Mouse (Mus musculus) midbrain, embryonic 13.5 days (tissue): ENCODE results near the gene Cblc. TPM values are rescaled to one million over a fixed set of nuclear protein-coding genes. Genes with fewer than 3 reads are reported as not detected.
A peak's percentile ranks its signal among the peaks of the same experiment; 100 is the strongest.

Experiments
- ATAC-seq: fragments of 200-750 bp; cut with Nextera tagmentation; 2 replicates; pipeline ENCODE4 v1.8.0; 2017; ENCODE audit warnings: mild to moderate bottlenecking, moderate TSS enrichment, moderate library complexity
- H3K27ac ChIP-seq: fragments of 300-500 bp; sonication (generic); 2 replicates; pipeline ENCODE4 v1.5.1; 2015; ENCODE audit warnings: inconsistent platforms, mild to moderate bottlenecking, moderate library complexity
- H3K27me3 ChIP-seq: fragments of 300-500 bp; sonication (generic); 2 replicates; pipeline ENCODE4 v1.6.1; 2015; ENCODE audit warnings: mild to moderate bottlenecking, inconsistent platforms
- H3K36me3 ChIP-seq: fragments of 300-500 bp; sonication (generic); 2 replicates; pipeline ENCODE4 v1.6.1; 2015; ENCODE audit warnings: mild to moderate bottlenecking, inconsistent platforms
- H3K4me1 ChIP-seq: fragments of 300-500 bp; sonication (generic); replicated peaks from 2 replicates; pipeline ENCODE4 v1.6.1; 2015; ENCODE audit warnings: inconsistent platforms
- H3K4me2 ChIP-seq: fragments of 300-500 bp; sonication (generic); replicated peaks from 2 replicates; pipeline ENCODE4 v1.6.1; 2015; ENCODE audit warnings: moderate library complexity, mild to moderate bottlenecking, inconsistent platforms
- H3K4me3 ChIP-seq: fragments of 300-500 bp; sonication (generic); replicated peaks from 2 replicates; pipeline ENCODE4 v1.5.1; 2015; ENCODE audit warnings: mild to moderate bottlenecking, inconsistent platforms
- H3K9ac ChIP-seq: fragments of 300-500 bp; sonication (generic); replicated peaks from 2 replicates; pipeline ENCODE4 v1.6.1; 2015; ENCODE audit warnings: mild to moderate bottlenecking, inconsistent platforms
- H3K9me3 ChIP-seq: fragments of 300-500 bp; sonication (generic); 2 replicates; pipeline ENCODE4 v1.6.1; 2016; ENCODE audit warnings: mild to moderate bottlenecking, inconsistent platforms
- WGBS: fragments of 180-500 bp; shearing (Covaris S2); methylation state at CpG from one replicate; pipeline ENCODE4 v1.1.7; 2015; 5-methylcytosine and 5-hydroxymethylcytosine counted together
- polyA plus RNA-seq: library from polyadenylated mRNA; unstranded; fragments of >200 nt; fragmentation: Nextera tagmentation; extraction: Ambion mirVana; gene quantifications from 2 replicates; pipeline ENCODE4 v1.2.1, GENCODE M21; 2015

Cblc gene
- polyA plus RNA-seq, 1 experiment from 2014 or later: 0.32 TPM

DNA sequence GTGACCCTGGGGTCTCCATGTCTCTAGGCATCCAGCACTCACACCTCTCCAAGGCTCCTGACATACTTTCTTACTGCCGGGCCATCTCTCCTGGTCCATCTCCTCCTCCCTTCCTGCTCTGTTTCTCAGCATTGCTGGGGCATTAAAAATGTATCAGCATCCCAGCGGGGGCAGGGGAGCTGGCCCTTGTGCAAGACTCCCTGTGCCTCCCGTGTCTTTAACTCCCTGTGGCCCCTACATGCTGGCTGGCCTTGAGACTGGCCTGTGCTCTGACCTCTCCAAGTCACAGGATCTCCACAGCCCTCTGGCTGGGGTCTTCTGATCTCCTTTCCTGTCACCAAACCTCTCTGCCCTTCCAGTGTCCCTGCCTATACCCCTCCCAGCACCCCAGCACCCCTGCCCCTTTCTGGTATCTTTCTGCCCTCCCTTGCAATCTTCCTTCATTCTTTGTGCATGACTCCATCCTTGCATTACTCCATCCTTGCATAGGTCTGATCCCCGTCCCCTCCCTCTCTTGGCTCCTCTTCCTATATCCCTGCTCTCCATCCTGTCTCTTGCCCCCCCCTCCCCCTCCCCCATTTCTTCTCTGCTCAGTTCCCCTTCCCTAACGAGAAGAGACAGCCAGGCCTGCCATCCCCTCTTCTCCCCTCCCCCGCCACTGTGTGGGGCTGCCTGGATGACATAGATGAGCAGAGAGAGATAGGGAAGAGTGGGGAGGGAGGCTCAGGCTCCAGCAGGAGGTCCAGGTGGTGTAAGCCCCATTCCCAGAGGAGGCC, 50.0 kb downstream of the Cblc start:
- peak overlapping the region; percentile 91 for H3K4me2 ChIP-seq
- H3K4me1 ChIP-seq: peaks cover 52% of the 10 kb centered on the region
- H3K27ac ChIP-seq: no peak overlapping the region
- H3K9ac ChIP-seq: peak overlapping the region; percentile 93; the same call in 1 of the 2 replicates
- ATAC-seq: no peak
- H3K9me3 ChIP-seq: no peaks in the 10 kb centered on the region
- WGBS: 24% methylated on average over 6 of the region's 6 CpGs
- no peaks in the 10 kb centered on the region for H3K27me3 ChIP-seq
- H3K4me3 ChIP-seq: no peak overlapping the region
- H3K36me3 ChIP-seq: peaks cover 16% of the 10 kb centered on the region

DNA sequence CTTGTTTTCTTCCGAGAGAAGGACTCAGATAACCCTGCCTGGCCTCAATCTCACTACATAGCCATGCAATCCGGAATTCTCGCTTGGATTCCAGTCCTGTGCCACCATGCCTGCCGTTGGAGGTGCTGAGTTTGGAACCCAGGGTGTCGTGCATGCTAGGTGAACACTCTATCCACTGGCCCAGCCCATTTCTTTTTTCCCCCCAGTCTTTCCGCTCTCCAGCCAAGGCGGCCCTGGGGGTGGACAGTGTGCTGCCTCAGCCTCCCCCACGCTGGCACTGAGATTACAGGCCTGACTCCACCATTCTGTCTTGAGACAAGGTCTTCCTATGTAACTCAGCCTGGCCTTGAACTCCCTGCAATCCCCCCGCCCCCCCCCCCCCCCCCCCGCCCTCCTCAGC, 50.6 kb downstream of the Cblc start:
- H3K27ac ChIP-seq: no peak overlapping the region
- ATAC-seq: no peak
- no peak overlapping the region for H3K9ac ChIP-seq
- peaks cover 16% of the 10 kb centered on the region for H3K36me3 ChIP-seq
- no peaks in the 10 kb centered on the region for H3K27me3 ChIP-seq
- H3K9me3 ChIP-seq: no peaks in the 10 kb centered on the region
- H3K4me1 ChIP-seq: peaks cover 55% of the 10 kb centered on the region
- no peak overlapping the region for H3K4me3 ChIP-seq
- no peak overlapping the region for H3K4me2 ChIP-seq
- 87% methylated on average over 9 of the region's 10 CpGs for WGBS

DNA sequence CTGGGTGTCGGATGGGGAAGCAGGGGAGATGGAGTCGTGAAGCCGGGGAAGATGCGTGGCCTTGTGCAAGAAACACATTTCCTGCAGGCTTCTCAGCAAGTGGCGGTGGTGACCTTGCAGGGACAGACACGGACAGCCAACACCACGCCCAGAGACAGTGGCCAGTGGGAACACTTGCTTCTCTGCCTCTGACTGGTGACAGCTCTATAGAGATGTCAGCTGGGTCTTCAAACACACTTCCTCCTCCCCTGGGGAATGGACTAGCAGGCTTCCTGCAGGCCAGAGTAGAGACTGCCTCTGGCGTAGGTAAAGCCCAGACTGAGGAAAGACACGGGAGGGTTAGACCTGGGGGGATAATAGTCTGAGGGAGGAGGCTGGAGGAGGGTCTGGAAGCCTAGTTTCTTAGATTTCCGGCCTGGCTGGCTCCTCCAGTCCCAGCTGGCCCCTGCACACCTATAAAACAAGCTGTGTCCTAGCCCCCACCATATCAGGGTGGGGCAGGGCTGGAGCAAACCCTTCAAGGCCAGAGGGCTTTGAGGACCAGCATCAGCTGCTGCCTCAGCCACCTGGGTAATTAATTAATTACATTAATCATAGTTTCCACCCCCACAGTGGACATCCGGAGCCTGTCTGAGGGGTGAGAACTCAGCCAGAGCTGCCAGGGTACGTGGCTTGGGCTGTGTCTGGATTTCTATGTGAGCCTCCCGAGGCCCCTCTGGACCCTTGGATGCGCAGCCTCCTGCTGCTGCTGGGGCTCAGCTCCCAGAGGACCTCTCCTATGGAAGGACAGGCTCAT, 51.8 kb downstream of the Cblc start:
- ATAC-seq: no peak
- H3K9ac ChIP-seq: peak overlapping the region; percentile 37; the same call in 1 of the 2 replicates
- no peak overlapping the region for H3K4me2 ChIP-seq
- peaks cover 23% of the 10 kb centered on the region for H3K36me3 ChIP-seq
- H3K27ac ChIP-seq: no peak overlapping the region
- H3K4me3 ChIP-seq: no peak overlapping the region
- no peaks in the 10 kb centered on the region for H3K9me3 ChIP-seq
- no peaks in the 10 kb centered on the region for H3K27me3 ChIP-seq
- WGBS: 74% methylated on average over 14 of the region's 14 CpGs
- H3K4me1 ChIP-seq: peaks cover 48% of the 10 kb centered on the region

DNA sequence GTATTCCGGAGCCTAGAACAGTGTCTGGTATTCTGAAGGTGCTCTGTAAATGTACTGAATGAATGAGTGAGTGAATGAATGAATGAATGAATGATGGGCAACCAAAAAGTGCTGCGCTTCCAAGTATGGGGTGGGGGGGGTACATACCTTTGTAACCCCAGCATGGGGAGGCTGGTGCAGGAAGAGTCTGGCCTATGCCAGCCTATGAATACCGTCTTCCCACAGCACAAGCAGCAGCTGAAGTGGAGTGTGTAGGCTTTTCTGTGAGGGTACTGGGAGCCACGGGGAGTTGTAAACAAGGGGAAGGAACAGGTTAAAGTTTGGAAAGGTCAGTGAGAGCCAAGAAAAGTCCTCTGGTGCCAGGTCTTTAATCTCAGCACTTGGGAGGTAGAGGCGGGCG, 52.8 kb downstream of the Cblc start:
- Histone ChIP-seq H3K27ac (no peak overlapping the region), H3K9me3 (no peaks in the 10 kb centered on the region), H3K9ac (no peak overlapping the region), H3K4me2 (no peak overlapping the region), H3K4me3 (no peak overlapping the region), H3K27me3 (no peaks in the 10 kb centered on the region), H3K36me3 (peaks cover 23% of the 10 kb centered on the region), H3K4me1 (peaks cover 45% of the 10 kb centered on the region)
- ATAC-seq: no peak
- 93% methylated on average over 6 of the region's 6 CpGs for WGBS

DNA sequence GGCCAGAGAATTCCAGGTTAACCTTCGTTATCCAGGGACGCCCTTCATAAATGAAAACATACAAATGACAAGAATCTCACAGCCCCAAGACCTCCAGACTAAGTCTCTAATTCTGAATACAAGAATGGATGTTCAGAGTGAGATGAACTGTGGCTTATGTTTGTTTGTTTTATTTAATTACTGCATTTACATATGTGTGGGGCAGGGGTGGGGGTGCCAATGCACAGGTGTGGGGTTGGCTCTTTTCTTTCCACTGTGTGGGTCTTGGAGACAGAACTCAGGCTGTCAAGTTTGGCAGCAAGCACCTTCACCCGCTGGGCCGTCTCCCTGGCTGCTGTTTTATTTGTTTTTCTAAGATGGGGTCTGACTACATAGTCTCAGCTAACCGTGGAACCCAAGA, 54.1 kb downstream of the Cblc start:
- no peaks in the 10 kb centered on the region for H3K27me3 ChIP-seq
- H3K9ac ChIP-seq: no peak overlapping the region
- H3K4me1 ChIP-seq: peaks cover 32% of the 10 kb centered on the region
- ATAC-seq: no peak
- H3K36me3 ChIP-seq: peaks cover 32% of the 10 kb centered on the region
- 53% methylated on average over 5 of the region's 5 CpGs for WGBS
- no peaks in the 10 kb centered on the region for H3K9me3 ChIP-seq
- H3K4me3 ChIP-seq: no peak overlapping the region
- no peak overlapping the region for H3K4me2 ChIP-seq
- H3K27ac ChIP-seq: no peak overlapping the region

DNA sequence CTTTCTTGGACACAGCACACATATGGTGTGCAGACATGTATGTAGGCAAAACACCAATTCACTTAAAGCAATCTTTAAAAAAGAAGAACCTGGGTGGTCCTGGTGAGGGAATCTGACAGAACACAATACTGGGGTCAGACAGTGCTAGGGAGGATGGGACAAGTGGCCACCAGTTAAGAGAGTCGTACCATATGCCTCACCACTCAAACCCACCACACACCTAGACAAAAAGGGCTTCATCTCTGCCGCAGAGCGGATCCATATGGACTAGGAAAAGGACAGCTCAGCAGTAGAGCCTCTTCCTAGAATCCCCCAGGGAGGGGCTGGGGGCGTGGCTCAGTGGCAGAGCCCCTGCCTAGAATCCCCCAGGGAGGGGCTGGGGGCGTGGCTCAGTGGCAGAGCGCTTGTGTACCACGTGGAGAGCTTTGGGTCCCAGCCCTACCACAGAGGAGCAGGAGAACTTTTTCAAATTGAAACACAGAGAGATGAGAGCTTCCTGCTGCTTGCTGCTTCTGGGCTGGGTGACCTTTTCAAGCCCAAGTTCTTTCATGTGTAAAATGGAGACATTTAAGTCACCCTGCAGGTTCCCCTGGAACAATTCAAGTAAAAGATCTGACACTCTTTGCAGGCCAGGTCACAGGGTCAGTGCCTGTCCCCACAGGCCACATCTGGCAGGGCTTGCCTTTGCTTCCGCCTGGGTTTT, 55.1 kb downstream of the Cblc start:
- Histone ChIP-seq H3K36me3 (peaks cover 42% of the 10 kb centered on the region), H3K4me1 (peaks cover 22% of the 10 kb centered on the region), H3K9ac (no peak overlapping the region), H3K27me3 (no peaks in the 10 kb centered on the region), H3K4me3 (no peak overlapping the region), H3K4me2 (no peak overlapping the region), H3K27ac (peak overlapping the region; percentile 12; the same call in 1 of the 2 replicates), H3K9me3 (no peaks in the 10 kb centered on the region)
- ATAC-seq: no peak
- WGBS: 12% methylated on average over 8 of the region's 8 CpGs

DNA sequence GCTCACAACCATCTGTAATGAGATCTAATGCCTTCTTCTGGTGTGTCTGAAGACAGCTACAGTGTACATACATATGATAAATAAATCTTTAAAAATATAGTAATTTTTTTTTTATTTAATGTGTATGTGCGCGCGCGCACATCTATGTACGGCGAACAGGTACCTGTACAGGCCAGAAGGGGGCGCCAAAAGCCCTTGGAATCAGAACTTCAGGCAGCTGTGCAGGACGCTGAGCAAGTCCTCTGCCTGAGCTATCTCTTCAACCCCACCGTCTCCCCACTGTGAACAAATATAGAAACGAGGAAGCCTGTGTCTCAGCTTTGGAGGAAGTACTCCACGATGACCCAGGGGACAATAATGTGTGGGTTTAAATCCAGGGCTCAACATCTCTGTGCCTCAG, 56.3 kb downstream of the Cblc start:
- no peaks in the 10 kb centered on the region for H3K27me3 ChIP-seq
- ATAC-seq: no peak
- peaks cover 16% of the 10 kb centered on the region for H3K4me1 ChIP-seq
- H3K36me3 ChIP-seq: peaks cover 51% of the 10 kb centered on the region
- H3K27ac ChIP-seq: no peak overlapping the region
- H3K9ac ChIP-seq: no peak overlapping the region
- no peak overlapping the region for H3K4me2 ChIP-seq
- 92% methylated on average over 11 of the region's 11 CpGs for WGBS
- H3K9me3 ChIP-seq: no peaks in the 10 kb centered on the region
- H3K4me3 ChIP-seq: no peak overlapping the region

DNA sequence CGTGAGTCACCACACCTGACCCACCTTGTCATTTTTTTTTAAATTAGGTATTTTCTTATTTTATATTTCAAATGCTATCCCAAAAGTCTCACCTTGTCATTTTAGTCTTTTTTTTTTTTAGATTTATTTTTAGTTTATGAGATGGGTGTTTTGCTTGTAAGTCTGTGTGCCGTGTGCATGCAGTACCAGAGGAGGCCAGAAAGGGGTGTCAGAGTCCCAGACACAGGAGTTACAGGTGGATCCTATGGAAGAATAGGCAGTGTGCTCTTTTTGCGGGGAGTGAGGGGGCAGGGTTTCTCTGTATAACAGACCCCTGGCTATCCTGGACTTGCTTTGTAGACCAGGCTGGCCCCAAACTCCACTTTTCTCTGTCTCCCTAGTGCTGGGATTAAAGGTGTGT, 57.8 kb downstream of the Cblc start:
- Histone ChIP-seq H3K4me2 (no peak overlapping the region), H3K4me3 (no peak overlapping the region), H3K4me1 (peaks cover 7% of the 10 kb centered on the region; the same call in 1 of the 2 replicates), H3K9me3 (no peaks in the 10 kb centered on the region), H3K27ac (no peak overlapping the region), H3K9ac (no peak overlapping the region), H3K36me3 (peaks cover 57% of the 10 kb centered on the region), H3K27me3 (no peaks in the 10 kb centered on the region)
- ATAC-seq: no peak
- WGBS: 88% methylated on average over 3 of the region's 3 CpGs

DNA sequence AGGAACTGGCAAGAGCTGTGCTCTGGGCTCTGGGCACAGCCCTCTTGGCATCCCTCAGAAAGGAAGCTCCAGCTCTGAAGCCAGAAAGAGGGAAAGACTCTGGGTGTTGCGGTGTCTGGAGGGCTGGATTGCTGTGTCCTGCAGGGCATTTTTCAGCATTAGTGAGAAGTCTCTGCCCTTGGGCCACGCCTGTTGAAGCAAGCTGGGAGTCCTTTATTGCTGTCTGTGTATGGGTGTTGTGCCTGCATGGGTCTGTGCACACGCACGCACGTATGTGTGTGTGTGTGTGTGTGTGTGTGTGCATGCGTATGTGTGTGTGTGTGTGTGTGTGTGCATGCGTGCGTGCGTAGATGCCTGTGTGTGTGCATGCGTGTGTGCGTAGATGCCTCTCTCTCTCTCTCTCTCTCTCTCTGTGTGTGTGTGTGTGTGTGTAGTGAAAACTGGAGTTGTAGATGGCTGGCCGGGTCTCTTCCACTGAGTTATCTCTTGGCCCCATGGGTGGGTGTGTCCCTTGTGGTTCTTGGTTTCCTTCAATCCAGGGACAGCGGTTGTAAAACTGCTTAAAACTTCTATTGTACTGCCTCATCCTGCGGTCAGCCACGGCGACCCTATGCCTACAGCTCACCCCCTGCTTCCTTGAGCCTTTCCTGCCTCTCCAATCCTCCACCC, 60.1 kb downstream of the Cblc start:
- no peak overlapping the region for H3K4me2 ChIP-seq
- no peak for ATAC-seq
- WGBS: 95% methylated on average over 16 of the region's 16 CpGs
- H3K27ac ChIP-seq: no peak overlapping the region
- peaks cover 65% of the 10 kb centered on the region for H3K36me3 ChIP-seq
- H3K9ac ChIP-seq: no peak overlapping the region
- H3K4me1 ChIP-seq: peaks cover 2% of the 10 kb centered on the region; the same call in 1 of the 2 replicates
- H3K4me3 ChIP-seq: no peak overlapping the region
- H3K27me3 ChIP-seq: no peaks in the 10 kb centered on the region
- no peaks in the 10 kb centered on the region for H3K9me3 ChIP-seq

DNA sequence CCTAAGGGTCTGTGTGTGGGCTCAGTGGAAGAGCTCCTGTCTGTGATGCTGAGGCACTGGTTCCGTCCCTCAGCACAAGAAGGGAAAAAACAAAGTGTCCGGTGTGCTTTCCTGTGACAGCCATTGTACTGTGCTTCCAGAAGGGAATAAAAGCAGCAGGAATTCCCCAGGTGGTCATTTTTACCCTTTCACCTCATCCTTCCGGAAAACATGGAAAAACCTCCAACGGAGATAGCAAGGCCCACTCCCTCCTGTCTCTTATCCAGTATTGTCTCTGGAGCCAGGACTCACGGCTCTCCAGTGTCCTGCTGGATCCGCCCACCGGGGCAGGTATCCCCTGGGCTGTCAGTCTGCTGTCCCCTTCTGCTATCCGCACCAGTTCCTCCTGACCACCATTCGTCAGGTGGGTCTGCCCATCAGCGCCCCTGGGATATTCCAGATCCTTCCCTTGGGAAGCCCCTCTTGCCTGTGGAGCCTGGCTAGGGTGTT, 62.4 kb downstream of the Cblc start:
- Histone ChIP-seq H3K27me3 (no peaks in the 10 kb centered on the region), H3K4me2 (no peak overlapping the region), H3K4me1 (no peaks in the 10 kb centered on the region), H3K9me3 (no peaks in the 10 kb centered on the region), H3K9ac (no peak overlapping the region), H3K36me3 (peaks cover 81% of the 10 kb centered on the region), H3K4me3 (no peak overlapping the region), H3K27ac (no peak overlapping the region)
- no peak for ATAC-seq
- WGBS: 94% methylated on average over 10 of the region's 10 CpGs
